Mouse (Mus musculus) neutrophil, adult 5-6 weeks (primary cell): ENCODE data around the gene Ugt1a8. TPM values are rescaled to one million over a fixed set of nuclear protein-coding genes. Genes with fewer than 3 reads are reported as not detected.

Experiments used
- ATAC-seq: fragments of 151-379, 151-347 bp; 2 replicates; pipeline ENCODE4 v1.8.0; 2017; ENCODE audit warnings: mild to moderate bottlenecking, moderate TSS enrichment; ENCODE audit not compliant: insufficient number of reproducible peaks, poor library complexity, low FRiP score, severe bottlenecking; ENCODE audit errors: extremely low read depth
- total RNA-seq: library from RNA; stranded (forward); fragments of 200-1000 nt; gene quantifications from 2 replicates; pipeline ENCODE4 v1.2.3, GENCODE M21; 2017

The Ugt1a8 gene
- total RNA-seq, 1 experiment from 2014 or later = not detected

DNA sequence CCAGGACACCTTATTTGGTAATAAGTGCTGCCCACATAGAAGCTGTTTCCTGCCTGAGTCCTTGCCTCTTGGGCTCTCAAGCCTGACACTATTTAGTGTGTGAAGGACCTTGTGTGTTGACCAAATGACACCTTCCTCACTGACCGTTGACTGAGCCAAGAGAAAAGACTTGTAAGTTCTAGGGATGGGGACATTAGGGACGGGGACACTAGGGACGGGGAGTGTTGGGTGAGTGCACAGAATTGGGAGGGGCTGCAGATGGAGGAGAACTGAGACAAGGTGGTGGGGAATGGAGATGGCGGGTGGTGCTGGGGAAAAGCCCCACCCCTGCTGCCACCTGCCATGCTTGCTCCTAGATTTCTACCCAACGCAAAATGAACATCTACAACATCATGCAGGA lies 142.4 kb downstream of the Ugt1a8 start:
- ATAC-seq = no peak

- ATAC-seq = no peak
Measured at GRCm38 (mm10) chr1:88230421-88230820, 142.8 kb downstream of the Ugt1a8 start.

- ATAC-seq = no peak
Measured at GRCm38 (mm10) chr1:88230981-88231802, 143.6 kb downstream of the Ugt1a8 start.

GRCm38 (mm10) chr1:88231803-88232499 lies 144.3 kb downstream of the Ugt1a8 start:
- ATAC-seq = no peak

- ATAC-seq = no peak
Measured at GRCm38 (mm10) chr1:88232664-88233380, 145.2 kb downstream of the Ugt1a8 start.

DNA sequence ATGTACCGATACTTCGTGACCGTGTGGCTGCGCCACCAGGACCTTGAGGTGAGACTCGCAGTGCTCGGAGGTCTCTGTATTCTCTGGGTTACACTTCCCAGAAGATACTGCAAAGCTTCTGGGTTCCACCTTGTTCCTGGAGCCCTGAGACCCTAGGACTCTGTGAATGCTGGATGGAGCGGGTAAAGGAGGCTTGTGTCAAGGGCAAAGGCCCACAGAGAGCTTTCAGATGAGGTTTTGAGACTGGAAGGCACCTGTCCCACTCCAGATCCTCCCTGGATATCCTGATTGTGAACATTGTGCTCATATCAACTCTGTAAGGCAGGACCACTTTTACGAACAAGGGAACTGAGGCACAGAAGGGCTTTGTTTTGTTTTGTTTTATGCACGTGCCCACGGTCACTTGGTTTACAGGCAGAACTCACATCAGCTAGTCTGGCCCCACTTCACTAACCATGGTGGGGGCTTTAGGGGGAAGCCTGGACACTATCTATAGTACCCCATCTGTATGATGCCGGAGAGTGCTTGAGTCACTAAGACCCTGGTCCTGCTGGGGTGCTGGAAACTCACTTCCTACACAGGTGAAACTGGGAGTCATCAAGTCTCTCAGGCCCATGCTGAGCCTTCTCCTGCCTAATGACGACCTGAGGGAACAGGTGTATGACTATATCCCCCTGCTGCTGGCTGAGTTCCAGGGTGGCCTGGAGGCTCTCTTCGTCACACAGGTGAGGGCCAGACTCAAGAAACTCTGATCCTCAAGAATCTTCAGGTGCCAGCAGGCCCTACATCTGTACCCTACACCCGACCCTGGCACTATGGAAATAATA lies 146.0 kb downstream of the Ugt1a8 start:
- no peak for ATAC-seq

GRCm38 (mm10) chr1:88234248-88234610 lies 146.6 kb downstream of the Ugt1a8 start:
- ATAC-seq = no peak

GRCm38 (mm10) chr1:88234646-88235045 lies 147.0 kb downstream of the Ugt1a8 start:
- no peak for ATAC-seq

- no peak for ATAC-seq
Measured at GRCm38 (mm10) chr1:88235046-88235893, 147.7 kb downstream of the Ugt1a8 start.

DNA sequence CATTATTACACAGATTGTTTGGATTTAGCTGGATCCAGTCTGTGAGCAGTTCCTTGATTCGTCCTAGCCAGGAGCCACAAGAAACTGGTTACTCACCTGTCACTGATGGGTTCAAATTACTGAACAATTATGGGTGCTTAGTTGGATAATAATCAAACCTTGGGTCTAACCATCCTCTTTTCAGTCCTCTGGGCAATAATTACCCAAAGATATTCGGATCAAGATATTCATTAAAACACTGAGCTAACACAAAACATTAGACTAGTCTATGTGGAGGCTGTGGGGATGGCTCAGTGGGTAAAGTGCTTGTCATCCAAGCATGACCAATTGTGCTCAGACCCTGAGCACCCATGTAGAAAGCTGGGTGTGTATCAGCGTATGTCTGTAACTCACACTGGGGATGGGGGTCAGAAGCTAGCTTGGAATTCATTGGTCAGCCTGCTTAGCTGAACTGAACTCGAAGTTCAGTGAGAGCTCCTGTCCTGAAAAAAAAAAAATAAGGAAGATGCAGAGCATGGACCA lies 148.3 kb downstream of the Ugt1a8 start:
- no peak for ATAC-seq

DNA sequence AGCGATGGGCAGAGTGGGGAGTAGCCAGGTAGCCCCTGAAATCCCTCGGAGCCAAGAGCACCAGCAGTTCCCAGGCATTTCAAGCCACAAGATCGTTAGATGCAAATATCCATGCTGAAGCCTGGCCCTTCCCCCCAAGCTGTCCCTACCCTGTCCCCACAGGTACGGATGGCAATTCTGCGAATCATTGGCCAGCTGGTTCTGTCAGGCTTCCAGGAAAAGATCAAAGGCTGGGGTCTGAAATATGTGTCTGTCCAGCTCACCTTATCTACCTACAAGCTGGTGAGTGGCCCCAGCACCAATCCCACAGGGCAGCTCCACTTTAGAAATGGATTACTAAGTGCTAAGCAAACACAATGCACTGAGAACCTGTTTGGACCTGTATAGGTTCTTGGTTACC lies 149.7 kb downstream of the Ugt1a8 start:
- no peak for ATAC-seq

GRCm38 (mm10) chr1:88238771-88239170 lies 151.2 kb downstream of the Ugt1a8 start:
- ATAC-seq = no peak

GRCm38 (mm10) chr1:88240072-88240471 lies 152.5 kb downstream of the Ugt1a8 start:
- ATAC-seq = no peak

- no peak for ATAC-seq
Measured at GRCm38 (mm10) chr1:88240579-88240978, 153.0 kb downstream of the Ugt1a8 start.

GRCm38 (mm10) chr1:88243861-88244260 lies 156.2 kb downstream of the Ugt1a8 start:
- ATAC-seq = no peak

GRCm38 (mm10) chr1:88245881-88246280 lies 158.3 kb downstream of the Ugt1a8 start:
- ATAC-seq = no peak

GRCm38 (mm10) chr1:88246386-88246785 lies 158.8 kb downstream of the Ugt1a8 start:
- ATAC-seq = no peak

GRCm38 (mm10) chr1:88247660-88248059 lies 160.0 kb downstream of the Ugt1a8 start:
- no peak for ATAC-seq
